Mouse (Mus musculus): ENCODE results near the gene Fam122c. TPM values are rescaled to one million over a fixed set of nuclear protein-coding genes. Genes with fewer than 3 reads are reported as not detected.

The Fam122c gene
- total RNA-seq, 2 experiments from 2014 or later = not detected

DNA sequence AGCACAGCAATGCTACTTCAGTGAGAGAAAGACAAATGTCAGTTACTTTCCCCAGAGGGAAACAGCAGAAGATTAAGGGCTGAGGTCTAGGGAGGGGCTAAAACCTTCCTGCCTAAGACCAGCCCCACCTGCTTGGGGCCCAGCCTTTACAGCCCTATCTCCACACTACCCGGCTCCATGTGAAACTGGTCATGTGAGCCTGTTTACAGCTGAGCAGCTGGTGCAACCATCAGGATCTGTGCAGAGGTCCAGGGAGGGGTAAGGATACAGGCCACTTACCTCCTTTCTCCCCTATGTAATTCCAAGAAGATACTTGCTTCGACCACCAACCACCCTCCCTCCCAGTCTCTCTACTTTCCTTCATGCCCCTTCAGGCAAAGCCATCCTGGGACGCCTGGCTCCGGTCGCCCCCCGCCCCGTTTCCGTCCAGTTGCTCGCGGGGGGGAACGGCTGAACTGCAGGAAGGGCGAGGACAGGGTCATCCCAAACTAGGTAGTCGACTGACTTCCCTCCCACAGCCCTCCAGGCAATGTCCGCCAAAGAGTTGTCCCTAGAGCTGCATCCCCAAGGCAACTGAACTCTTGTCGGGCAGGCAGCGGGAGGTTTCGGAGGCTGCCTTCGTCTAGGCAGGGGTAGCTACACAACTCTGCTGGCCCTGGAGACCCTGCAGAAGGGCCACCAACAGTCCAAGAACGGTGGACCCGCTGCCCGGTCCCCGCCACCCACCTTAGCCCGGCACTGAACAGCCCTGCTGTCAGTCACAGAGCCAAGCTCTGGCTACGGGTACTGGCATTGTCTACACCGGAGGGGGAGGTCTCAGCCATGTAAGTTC lies 96.5 kb downstream of the Fam122c start:
- peak in 1 of 2 experiments; percentile 1 for DNase-seq (ENCODE audit: low spot score in 2 of 2)

DNA sequence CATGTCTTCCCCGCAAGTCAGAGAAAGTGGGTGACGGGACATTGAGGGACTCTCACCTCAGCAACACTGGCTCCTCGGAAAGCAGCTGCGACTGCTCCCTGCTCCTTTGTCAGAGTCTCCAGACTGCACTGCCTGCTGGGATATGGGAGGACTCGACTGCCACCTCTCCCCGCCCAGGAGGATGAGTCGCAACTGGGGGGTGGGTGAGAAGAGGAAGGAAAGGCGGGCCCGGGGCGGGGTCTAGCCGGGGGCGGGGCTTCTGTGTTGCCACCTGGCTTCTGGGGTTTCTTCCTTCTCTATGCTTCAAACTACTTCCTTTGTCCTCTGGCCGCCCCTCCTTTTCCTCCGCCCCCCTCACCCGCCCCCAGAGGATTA lies 97.1 kb downstream of the Fam122c start, which contains the start of gene Mospd1:
TSS of gene Mospd1 (minus strand) at position 137 of the 375 bp plus-strand sequence.
- DNase-seq (ENCODE audit: low spot score in 2 of 2) = peak; percentile 77 to 80

Other genes starting within 250 kb of the Fam122c start
- gene Plac1, start 33.3 kb upstream of the Fam122c start, total RNA-seq (2021) = not detected
- gene Fam122b, start 3.6 kb upstream of the Fam122c start, total RNA-seq (2021) = 1 to 10 TPM; 2.6 to 3.4 TPM
- gene Mospd1, start 97.1 kb downstream of the Fam122c start, total RNA-seq (2021) = 10 to 100 TPM; 11.6 to 11.9 TPM
- not detected for gene Etd, start 161.5 kb downstream of the Fam122c start, total RNA-seq (2021)